Mouse (Mus musculus) MEL-GATA-1-ER (cell line): ENCODE data around the gene Tmem141.
A peak's percentile ranks its signal among the peaks of the same experiment; 100 is the strongest.

Experiments
- DNase-seq: peaks from one replicate; pipeline ENCODE4 v3.0.0-alpha.2; 2012; ENCODE audit warnings: low read depth; ENCODE audit errors: extremely low read depth

Tmem141 gene

DNA sequence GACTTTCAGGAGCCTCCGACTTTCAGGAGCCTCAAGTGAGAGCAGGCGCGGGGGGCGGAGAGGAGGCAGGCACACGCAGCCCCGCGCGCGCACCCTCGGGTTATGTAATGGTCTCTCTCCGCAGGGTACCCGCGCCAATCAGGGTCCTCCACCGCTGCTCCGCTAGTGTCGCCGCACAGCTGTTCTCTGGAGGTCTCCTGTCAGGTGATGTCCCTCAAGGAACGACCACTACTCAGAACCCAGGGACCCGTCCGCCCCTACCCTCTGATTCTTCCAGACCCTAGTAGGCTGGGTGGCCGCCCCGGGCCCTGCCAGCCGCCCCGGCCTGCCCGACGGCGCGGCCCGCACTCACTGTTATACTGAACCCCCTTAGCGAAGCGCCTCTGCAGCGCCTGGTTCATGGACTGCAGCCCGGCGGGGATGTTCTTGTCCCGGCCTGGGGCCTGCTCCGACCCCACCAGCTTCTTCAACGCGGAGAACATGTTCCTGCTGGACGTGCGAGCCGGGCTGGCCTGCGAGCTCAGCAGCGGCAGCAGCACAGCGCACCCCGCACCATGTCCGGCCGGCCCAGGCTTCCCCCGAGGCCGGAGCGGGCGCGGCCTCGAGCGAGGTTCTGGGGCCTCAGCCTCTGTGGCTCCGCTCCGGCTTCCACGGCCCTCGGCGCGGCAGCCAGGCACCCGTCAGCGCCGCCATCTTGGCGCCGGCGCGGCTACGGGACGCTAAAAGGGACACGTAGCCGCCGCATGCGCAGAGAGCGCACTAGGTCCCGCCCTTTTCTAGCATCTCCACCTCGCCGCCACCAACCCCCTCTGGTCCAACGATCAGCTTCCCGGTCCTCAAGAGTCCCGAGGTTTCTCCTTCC is 13.8 kb downstream of the Tmem141 start, which contains the start of gene Rabl6:
Gene Rabl6, minus strand, starts transcription at position 761 of the 862 bp plus-strand sequence.
- DNase-seq, result peak; percentile 75

DNA sequence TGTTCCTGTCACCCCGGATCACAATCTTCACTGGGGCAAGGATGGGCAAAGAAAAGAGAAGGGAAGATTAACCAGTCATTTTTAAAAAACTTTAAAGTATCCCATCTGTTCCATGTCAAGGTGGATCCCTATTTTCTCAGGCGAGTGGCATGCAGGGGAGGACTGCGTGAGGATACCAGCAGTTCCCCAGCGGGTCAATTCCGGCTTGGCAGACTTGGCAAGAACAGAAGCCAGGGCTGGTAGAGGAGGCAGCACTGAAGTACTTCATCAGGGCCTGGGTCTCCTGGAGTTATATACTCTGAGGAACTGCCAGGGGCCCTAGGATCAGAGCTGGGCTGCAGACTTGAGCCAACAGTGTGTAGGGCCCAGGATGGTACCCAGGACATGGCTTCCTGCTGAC is 19.3 kb downstream of the Tmem141 start:
- DNase-seq, result no peak

DNA sequence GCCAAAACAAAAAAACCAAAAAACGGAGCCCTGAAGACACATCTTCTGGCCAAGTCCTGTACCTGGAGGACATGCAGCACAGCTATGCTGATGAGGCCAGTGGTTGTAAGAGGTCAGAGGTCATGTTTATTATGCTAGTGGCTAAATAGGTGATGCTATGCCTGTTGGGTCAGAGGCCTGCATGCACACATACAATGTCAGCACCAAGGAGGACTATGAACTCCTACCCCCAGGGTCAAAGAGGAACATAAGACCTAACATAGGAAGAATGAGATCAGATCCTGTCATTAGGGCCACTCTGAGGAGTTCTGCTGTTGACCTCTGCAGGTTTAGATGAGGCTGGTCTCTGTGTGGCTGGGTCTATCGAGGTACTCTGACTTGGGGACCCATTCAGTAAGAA is 21.8 kb downstream of the Tmem141 start:
- DNase-seq, result no peak

DNA sequence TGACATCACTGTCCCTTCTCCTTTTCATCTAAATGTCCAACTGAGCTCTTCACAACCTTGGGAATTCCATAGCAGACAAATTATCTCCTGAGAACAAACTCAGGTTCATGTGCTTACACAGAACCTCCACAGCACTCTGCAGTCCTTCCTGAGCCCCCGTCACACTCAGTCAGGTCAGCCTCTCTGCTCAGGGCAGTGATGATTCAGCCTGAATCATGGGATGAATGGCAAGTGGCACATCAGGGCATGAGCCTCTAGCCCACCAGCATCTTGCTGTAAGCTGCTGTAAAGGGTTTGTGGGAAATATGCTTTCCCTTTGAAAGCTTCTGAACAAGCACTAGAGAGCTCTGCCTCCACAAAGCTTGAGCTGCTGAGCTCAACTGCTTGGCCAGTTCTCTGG is 23.1 kb downstream of the Tmem141 start:
- DNase-seq, result no peak

DNA sequence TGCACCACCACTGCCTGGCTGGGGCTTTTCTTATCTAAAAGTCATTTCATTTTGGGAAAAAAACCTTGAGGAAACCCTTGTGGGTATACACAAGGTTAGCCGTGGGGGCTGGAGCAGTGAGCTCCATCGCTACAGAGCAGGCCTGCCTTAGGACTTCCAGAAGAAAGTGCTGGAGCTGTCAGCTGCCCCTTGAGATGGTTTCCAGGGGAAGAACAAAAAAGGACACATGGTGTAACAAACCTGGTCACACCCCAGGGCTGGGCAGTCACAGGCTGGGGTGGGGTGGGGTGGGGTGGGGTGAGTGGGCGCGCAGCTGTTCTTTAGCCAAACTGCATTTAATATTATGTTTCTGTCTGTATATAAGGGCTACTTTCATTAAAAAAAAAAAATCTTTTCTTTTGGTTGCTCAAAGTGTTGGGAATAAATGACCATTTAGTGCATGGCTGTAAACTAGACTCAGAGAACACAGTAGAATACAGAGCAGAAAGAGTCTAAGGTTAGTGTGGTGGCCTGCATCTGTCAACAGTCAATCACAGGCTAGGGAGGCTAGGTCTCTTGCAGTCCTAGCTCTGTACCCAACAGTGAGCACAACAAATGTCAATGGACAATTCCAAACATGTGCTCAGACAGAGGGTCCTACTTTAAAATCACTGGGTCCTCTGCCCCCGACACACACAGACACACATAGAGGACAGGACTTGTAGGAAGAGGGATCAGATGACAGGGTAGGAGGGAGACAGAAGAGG is 24.9 kb downstream of the Tmem141 start:
- DNase-seq, result no peak

DNA sequence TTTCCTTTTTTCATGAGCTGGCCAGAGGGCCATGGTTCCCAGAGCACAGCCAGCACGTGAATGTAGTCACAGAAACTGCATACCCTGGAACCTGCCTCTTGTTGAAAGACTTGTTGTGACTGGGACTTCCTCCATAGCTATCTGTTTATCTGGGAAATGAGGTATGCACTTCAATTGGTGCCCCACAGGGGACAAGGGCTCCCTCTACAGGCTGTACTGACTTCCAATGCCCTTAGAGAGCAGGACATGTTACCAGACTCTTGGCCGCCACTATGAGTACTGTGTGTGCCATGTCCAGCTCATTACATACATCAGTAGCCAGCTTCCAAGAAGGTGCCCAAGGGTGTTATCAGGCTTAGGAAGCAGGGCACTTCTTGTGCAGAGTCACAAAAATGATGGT is 29.9 kb downstream of the Tmem141 start:
- DNase-seq, result no peak

DNA sequence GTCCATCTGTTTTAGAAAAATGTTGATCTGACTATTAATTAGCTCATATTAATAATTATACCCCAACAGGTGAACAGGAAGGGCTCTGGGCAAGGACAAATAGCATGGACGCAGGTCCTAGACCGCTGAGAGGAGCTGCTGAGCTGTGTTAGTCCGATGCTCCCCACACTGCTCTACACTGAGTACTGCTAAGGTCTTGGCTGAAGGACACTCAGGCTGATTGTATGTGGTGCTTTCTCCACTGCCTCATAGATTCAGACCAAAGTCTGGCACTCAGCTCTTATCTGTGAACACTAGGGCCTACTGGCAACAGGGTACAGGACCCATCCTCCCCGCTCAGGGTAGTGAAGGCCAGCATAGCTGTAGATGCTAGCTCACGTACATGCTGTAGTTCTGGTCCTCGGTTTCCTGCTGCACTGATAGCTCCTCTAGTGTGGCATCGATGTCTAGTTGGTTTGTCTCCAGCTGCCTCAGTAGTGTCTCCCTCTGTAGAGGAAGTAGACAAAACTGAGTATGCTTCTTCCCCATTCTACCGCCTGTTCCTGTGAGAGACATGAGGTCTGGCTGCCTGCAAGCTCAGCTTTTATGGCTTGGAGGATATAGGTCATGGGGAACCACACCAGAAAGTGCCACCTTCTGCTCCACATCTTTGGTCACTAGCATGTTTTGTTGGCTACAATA is 33.4 kb downstream of the Tmem141 start:
- DNase-seq, result no peak

DNA sequence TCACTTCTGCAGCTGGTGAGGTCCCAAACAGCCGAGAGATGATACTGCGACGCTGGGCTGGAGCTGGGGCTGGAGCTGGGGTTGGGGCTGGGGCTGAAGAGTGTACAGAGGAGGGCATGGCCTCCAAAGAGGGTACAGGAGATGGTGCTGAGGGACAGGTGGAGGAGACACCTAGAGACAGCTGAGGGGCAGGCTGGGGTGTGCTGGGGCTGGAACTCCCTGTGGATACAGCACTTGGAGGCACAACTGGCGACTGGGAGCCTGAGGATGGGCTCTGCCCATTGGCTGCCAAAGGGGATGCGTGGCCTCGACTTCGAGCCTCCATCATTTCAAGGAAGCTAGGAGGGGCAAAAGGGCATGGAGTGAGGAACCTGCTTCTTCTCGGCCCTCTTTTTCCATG is 34.5 kb downstream of the Tmem141 start:
- no peak for DNase-seq

DNA sequence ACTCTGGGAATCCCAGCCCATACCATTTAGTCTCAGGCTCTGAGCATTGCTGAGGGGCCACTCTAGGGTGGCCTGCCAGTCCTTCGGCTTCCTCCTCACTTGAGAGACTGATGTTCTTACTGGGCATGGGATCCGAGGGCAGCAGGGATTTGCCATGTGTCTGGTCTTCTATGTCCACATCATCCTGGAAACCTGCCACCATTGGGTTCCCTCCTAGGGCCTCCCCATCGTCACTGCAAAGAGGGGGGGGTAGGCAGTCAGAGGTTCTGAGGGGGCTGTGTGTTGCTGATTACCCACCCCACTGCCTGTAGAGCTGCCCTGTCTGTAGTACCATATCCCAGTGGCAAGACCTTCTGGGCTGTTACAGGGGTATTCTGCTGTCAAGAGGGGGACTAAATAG is 36.2 kb downstream of the Tmem141 start:
- DNase-seq, result no peak

DNA sequence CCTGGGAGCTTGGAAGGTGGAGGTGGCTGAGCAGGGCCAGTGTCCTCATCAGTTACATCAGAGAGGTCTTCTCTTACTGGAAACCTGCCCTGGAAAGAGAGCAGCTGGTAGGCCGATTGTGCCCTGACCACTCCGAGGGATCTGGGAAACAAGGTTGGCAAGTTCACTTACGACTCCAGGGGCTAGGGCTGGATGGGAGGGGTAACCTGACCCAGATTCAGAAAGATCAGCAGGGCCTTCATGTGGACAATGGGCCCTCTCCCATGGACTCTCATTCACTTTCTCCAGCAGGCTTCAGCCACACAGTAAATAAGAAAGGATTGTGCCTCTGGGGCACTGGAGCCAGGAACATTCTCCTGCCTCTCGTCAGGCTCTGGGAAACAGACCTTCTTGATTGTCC is 36.9 kb downstream of the Tmem141 start:
- DNase-seq, result no peak

DNA sequence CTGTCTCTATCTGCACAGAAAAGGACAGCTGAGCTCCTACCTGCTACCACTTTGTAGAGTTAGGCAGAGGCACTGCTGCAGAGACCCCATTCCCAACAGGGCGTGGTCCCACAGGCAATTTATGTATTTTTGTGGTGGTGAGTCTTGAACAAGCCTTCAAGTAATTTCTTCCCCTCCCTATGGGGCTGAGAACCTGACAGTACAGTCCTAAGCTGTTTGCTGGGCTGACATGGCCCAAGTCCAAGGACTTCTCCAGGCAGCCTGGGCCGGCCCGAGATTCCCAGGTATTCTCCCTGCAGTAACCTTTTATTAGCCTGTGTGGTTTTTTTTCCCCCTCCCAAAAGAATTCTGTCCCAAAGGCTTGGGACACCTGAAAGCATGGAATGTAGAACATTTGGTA is 37.7 kb downstream of the Tmem141 start:
- no peak for DNase-seq

DNA sequence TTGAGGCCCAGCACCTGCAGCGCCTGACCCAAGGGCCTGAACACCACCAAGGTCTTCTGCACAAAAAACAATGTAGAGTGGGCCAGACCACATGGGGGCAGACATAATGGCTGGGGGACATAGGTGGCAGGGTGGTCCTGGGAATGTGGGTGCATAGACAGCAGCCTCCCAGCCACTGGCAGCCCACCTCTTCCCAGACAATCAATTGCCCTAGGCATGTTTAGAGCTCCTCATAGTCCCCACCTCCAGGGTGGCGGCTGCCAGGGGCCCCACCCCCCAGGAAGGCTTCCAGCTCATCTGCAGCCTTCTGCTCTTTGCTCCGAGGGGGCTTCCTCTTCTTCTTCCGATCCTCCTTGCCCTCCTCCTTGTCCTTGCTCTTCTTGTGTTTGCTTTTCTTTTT is 38.2 kb downstream of the Tmem141 start:
- no peak for DNase-seq

DNA sequence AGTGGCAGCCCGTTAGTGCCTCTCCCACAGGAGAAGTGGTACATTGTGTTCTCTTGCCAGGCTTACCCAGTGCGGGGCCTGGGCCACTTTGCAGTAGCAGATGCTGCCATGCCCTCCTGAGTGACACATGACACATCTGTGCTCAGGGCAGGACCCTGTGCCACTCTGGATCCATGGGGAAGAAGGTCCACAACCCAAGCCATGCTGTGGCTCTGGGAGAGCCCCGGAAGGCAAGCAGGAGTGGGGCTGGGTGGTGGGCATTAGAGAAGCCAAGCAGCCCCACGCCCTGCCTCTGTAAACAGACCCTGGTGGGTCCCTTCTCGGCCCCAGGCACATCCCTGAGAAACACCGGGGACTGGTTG is 38.7 kb downstream of the Tmem141 start:
- no peak for DNase-seq

DNA sequence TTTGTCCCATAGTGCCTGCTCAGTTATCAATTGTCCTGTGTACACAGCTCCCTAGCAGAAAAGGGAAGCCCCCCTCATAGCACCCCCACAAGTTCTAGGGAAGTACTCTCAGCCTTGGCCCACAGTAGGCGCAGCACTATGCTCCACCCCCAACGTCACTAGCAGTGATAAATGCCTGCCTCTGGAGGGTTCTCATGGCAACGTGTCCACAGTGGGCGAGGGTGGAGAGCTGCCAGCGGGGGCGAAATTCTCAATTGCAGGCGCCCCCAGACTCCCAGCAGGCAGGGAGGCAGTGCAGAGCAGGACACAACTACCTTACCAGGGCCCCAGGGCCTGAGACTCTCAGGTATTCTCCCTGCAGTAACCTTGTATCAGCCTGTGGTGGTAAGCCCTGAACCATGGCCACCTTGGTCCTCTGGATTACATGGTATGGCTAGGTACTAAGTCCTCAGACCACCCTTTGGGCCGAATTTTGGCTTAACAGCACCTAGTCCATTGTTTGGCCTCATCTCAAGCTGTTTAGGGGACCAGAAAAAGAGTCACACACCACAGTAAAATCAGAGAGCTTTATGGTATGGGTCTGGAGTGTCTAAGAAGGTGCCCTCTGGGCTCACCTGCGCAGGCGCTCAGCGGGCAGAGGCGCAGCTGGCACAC is 39.2 kb downstream of the Tmem141 start:
- DNase-seq, result peak; percentile 47

DNA sequence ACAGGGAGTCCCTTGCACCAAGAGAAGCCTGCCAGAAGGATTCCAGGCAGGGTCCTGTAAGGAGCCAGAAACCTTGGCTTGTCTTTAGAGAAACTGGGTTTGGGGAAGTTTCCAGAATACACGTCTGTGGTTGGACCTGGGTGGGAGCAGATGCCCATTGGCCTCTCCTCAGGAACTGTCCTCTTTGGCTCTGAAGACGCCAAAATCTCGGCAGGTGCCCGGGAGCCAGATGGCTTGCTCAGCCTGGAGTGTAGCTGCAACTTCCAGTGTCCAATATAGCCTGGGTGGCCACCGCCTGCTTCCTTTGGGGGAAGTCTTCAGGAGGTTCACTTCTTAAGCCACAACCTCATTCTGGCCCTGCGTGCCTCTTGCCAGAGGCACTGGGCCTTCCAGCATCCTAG is 39.9 kb downstream of the Tmem141 start:
- no peak for DNase-seq

DNA sequence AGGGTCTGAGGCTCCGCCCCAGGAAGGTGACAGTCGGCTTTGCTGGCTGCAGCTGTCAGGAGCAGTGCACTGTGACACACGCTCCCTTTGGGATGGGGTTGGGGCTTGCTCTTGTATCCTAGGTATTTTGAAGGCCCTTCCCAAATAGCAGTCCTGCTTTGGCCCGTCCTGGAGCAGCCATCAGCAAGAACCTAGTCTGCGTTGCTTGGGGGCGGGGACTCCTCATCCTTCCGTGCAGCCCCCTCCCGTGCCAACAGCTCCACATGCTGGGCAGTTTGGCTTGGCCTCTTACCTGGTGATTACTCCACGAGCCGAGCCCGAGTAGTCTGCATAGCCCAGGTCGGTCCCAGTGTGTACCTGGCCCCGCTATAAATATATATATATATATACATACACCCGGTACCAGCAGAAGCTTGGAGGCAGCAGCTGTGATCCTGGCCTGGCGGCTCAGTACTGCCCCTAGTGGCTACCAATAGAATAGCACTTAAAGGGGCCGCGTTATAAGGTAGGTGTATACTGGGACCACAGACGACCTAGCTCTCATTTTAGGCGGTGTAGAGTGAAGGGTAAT is 40.4 kb downstream of the Tmem141 start, which contains the start of gene Ajm1:
Gene Ajm1, minus strand, starts transcription at position 464 of the 571 bp plus-strand sequence.
- peak; percentile 61 for DNase-seq

DNA sequence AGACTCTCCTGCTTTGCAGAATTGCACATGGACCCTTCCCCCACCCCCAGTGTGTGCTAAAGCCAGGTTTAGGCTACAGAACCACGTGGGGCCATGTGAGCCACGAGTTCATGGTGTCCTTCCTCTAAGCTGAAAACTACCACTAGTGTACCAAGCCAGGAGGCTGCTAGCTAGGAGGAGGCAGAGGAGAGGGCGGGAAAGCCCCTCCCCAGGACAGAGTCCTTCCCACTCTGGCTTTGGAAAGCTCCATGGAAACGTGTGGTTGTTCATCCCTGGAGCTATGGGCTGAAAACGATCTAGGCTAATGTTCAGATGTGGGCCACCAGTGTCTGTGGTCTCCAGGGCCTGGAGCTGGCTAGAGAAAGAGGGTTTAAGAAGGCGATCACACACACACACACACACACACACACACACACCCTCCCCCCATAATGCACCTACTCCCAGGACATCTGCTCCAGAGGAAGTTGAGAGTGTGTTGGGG is 41.1 kb downstream of the Tmem141 start:
- no peak for DNase-seq

DNA sequence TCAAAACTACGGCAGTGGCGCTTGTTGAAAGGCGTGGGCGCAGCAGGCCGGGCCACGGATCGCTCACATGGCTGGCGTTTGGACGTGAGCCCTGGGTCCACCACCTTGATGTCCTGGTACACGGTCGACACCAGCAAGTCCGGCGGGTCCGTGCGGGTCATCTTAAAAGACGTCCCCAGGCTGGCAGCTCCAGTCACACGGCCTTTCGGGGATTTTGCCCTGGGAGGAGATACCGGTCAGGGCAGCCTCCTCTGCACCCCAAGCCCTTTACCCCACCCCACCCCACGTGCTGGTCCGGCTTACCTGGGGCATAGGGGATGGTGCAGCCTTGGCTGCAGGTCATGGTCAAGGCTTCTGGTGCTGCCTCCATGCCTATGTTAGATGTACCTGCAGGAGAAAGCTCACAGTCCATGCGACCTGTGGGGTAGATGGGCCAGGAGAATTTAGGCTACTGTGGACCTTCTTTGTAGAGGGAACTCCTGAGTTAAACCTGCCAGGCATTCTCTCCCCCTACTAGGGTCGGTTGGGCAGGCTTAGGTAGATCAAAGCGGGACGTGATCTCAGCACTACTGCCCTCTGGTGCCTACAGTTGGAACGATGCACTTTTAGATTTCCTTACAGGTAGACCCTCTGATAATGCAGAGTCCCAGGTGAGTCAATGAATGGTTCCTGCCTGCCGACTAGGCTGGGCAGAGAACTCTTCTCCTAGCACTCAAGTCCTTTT is 41.9 kb downstream of the Tmem141 start:
- no peak for DNase-seq

DNA sequence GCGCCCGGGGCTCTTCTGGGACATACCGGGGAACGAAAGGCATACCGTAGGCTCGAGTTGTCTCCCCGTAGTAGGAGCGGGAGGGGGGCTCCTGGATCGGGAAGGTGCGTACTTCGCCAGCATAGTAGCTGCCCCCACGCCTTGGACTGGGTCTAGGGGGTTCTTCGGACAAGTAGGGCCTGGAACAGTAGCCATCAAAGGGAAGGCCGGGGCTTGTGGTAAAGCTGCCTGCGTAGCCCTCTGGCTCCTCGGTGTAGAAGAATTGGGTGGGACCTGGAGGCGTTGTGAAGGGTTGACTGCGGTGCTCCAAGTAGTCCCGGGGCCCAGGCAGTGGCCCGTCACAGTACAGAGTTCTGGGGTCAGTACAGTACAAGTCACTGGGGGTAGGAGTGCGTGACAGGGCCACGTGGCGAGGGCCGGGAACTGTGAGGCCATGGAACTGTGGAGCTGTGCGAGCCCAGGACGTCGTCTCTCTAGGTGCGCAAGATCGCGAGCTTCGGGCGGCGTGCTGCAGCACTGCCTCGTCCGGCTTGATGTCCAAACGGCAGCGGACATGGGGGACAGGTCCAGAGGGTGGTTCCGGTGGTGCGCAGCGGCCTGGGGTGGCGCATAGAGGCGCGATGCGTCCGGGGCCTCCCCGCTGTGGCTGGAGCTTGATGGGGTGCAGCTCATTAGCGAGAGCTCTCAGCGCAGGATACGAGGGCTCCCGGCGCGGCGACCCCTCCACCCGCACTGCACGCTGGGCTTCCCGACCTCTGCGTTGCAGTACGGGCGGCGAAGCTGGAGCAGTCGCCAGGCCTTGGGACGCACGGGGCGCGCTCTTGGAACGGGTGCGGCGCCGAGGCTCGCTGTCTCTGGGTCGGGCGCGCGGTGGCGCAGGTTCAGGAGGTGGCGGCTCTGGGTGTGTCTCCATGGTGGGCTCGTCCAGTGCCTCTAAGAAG is 42.7 kb downstream of the Tmem141 start:
- DNase-seq, result no peak
